Mouse (Mus musculus): Measurements from ENCODE around the gene Tbxas1.

The Tbxas1 gene

DNA sequence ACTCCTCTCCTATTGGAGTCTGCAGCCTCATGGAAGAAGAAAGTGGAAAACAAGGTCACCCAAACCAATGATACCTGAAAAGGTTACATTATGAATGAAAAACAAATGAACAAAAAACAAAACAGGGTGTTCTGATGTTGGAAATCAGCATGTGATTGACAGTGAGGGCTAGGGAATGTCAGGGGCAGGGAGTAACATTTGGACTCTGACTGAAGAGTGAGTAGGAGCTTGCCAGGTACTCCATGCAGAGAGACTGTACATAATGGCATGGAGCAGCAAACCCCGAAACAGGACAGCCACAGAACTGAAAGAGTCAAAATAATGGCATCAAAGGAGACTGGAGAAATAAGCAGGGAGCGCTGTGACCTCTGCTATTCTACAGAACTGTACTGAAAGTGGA is 14.9 kb upstream of the Tbxas1 start:
- DNase-seq: no peak

DNA sequence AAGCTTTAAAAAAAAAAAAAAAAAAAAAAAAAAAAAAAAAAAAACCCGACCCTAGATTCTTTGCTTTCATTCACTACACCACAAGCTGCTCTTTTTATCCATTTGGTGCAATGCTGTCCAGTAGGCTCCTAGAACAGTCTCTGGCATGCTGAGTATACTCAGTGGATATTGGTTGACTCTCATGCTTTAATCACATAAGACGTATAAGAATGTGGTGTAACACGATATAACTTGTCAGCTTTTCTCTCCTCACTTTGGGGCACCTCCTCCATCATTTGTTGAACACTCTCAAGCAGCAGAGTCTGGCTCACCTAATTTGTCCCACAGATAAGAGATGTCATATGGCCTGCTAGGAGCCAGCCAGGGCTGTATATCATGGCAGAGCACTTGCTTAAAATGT is 11.6 kb upstream of the Tbxas1 start:
- peak; percentile 23 for DNase-seq

DNA sequence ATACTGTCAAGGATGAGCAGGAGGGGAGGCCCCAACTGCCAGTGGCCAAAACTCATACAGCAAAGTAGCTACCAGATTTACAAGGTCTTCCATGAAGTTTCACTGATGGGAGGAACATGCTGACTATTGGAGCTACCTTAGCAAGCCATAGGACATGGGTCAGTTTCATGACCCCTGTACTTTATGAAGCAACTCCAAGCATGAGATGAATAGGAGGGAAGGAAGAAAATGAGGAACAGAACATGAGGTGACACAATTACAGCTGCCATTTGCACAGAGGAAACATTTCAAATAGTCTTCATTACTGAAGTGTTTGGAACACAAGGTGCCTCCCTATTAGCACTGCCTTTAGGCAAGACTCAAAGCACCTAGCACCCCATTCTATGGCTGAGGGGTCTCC is 9.4 kb upstream of the Tbxas1 start:
- DNase-seq: no peak

DNA sequence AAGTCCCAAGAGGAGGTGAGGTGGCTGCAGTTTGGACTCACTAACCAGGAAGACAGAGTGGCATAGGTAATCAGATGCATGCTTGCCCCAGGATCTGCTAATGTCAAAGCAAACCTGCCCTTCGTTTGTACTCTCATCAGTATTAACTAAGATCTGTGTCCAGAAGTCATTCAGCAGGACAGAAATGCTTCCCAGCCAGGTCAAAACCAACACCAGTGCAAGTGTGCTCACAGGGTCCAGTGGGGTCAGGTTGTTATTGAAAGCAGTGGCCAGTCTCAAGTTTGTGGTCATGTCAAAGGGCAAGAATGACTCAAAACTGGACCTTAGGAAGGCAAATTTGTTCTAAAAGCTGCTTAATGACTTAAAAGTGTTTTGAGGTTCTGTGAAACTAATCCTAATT is 8.8 kb upstream of the Tbxas1 start:
- DNase-seq: no peak

DNA sequence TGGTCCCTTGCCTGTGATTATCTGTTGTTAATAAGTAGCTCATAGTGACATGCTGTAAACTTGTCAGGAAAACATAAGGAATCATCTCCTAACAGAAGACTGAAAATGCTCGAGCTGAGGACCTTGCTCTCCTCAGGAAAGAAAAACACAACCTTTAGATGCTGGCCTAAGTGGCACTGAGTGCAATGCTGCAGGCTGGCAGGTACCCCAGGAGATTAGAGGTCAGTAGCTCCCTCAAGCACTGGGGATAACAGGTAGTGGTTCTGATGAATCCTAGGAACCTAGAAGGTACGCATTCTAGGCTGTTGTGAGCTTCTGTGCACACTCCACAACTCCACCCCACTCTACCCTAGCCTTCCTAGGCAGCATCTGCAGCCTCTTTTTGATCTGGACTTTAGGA is 8.4 kb upstream of the Tbxas1 start:
- no peak for DNase-seq

DNA sequence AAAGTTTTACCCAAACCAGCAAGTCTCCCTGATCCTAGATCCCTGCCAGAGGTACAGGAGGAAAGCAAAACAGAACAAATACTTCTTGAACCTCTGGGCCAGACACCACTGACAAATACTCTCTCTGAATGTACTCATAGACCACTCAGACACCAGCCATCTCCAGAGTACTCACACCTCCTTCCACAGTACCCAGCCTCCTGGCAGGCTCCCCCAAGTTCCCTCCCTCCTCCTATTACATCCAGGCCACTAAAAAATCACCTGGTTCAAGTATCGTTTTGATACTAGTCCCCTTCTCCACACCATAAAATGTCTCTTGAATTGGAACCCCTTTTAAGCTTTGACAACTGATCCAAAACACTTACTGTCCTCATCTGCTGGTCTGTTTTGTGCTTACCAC is 7.9 kb upstream of the Tbxas1 start:
- DNase-seq: no peak

DNA sequence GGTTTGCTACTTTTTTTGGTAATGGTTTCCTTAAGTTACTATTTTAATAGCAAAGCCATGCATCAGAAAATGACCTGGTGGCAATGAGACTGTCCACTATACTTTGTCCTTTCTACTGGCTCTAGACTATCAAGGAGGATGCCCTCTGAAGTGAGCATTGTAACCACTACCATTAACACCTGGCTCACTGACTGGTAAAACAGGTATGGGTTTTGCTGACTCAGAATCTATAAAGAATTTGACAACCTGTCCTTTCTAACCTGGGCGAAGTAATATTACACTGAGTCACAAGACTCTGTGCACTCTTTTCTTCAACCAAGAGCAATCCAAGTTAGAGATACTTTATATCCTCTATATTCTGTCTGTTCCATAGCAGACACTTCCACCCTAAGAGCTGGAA is 6.2 kb upstream of the Tbxas1 start:
- no peak for DNase-seq

DNA sequence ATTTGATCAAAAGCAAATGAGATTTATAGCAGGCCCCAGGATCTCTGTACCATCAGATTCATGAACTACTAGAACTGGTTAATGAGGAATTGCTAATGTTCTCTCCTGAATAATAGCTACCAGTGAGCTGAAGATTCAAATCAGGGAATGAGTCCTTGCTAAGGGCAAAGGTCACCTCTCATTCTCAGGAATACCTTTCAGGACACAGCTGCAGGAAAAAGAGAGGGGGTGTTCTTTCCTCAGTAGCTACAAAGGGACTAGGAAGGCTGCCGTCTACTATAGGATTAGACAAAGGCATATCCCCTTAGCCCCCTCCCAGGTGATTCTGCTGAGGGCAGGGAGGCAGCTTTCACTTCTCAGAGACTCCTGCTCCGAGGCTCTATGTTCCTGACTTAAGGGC is 5.1 kb upstream of the Tbxas1 start:
- DNase-seq: no peak

DNA sequence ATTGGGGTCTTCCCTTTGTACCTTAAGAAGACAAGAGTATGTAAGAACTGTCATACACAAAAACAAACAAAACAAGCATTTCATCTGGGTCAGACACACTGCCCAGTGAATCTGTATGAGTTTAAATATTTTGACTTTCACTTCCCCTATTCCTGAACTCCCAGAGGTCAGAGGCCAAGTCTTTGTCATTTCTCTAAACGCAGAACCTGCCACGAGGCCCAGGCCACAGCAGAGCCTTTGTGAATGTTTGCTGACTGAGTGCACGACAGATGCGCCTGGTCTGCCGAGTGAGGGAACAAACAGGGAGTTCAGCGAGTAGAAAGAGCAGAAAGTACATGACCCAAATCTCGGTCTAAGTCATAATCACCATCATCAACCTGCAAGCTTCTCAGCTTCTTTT is 4.2 kb upstream of the Tbxas1 start:
- peak; percentile 63 for DNase-seq

DNA sequence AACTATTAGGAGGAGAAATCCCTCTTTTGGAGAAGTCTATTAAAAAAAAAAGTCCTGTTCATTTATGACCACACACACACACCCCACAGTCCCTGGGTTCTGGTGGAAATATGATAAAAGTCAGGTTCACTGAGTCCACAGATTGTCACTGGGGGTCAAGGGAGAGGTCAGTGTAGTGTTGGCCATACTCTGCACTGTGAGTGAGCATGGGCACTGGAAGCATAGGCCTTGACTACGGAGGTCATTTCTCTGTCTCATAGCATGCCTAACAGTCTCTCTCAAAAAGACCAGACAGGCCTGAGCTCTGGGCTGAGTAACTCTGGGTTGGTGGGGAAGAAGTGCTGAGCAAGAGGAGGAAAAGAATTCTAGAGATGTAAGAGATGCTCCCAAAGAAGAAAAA is 1.9 kb upstream of the Tbxas1 start:
- DNase-seq: no peak

DNA sequence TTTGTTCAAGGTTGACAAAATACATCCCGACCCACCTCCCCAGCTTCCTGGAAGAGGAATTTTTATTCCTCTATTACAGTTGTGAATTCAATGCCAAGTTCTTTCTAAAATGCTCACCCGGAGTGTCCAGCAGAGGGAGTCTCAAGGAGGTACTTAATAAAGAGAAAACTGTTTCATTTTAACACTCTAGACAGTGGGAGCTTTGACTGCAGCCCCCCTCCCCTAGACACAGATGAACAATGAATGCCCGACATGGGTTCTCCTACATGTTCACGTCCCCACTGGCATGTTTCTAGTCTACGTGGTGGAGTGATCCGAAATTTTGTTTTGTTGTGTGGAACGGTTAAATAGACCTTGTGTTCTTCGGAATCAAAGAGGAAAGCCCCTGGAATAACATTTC is 1.2 kb upstream of the Tbxas1 start:
- DNase-seq: peak; percentile 83

DNA sequence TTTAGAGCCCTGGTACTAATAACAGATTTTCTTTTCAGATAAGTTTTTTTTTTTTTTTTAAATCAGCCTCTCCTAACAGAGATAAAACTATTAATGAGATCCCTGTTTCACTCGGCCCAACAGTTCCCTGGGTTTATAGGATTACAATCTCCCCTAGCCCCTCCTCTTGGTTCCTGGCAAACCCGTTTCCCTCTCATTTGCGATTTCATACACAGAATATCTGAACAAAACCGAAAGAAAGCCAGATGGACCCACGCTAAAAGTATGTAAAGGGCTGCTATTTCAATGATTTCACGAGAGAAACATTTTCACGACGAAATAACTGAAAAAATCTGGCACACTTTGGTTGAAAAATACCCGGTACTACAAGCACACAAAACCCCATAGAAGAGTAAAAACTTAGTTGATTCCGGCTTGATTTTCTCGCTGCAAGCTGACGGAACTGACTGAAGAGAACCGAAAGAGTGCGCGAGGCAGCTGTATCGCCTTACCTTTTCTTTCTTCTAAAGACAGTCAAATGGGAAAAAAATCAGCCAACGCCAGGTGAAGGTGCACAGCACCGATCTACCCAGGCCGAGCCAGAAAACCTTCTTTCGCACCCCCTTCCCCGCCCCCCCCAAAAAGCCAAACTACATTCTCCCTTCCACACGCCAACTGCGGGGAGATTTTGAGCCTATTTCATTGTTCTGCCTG is 493 bp upstream of the Tbxas1 start:
- DNase-seq: peak; percentile 57

DNA sequence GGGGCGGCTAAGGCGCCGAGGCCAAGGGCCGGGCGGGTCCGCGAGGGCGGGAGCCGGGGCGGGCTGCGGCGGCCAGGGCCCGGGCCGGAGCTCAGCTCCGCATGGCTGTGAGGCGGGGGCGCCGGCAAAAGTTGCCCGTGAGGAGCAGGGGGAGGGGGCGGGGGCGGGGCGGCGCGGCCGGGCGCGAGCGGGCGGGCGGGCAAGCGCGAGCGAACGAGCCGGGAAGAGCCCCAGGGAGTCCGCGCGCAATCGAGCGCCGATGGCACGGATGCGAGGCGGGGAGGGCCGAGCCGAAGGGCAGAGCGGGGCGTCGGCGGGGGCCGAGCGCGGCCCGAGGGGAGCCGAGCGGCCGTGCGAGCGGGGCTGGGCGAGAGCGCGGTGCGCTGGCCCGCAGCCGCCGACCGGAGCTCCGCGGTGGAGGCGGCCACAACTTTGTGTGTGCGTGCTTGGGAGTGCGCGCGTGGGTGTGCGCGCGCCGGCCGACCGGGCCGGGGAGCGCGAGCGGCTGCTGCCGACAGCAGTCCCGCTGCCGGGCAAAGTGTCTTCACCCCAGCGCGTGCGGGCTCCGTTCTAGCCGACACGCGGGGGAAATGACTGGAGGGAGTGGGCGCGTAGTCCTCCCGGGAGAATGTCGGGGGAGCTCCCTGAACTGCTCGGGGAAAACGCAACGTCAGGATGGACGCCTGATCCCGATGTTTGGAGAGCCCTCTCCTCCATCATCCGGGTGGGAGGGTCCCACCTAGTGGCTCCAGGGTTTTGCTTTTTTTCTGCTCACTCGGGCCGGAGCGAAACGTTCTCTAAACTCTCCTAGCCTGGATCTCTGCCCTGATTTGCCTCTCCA is 1.1 kb downstream of the Tbxas1 start, which contains the start of gene Hipk2:
TSS of gene Hipk2 (minus strand) at position 95 of the 841 bp plus-strand sequence.
- peak; percentile 96 for DNase-seq

DNA sequence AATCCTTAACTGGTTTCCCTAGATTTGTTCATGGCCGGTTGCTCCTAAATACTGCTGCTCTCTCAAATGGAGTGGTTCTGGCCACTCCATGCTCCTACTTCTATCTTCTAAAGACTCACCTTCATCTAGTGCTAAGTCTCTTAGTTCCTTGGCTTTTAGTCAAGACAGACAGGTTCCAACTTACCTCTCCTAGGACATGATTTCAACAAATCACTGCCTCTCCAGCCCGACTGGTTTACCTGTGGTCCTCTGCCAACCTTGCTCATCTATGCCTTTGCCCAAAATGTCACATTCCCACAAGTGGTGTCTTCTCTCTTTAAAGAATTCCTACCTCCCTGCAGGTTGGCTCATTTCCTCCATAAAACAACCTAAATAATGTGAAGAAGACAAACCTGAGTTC is 2.5 kb downstream of the Tbxas1 start:
- DNase-seq: no peak

DNA sequence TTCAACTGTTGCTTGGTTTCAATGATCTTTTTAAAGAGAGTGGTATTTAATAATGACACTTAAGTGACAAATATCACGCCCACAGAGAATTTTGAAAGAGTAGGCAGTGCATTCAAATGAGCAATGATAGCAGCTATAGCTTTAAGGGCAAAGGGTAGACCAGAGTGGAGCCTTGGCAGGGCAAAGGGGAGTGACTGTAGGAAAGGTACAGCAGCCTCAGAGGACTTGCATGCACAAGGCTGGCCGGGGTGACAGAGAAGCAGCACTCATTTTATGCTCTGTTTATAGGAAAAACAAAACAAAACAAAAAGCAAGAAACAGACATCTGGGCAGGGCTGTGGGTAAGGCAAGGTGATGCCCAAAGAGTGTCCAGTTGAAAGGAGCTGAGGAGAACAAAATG is 6.3 kb downstream of the Tbxas1 start:
- no peak for DNase-seq

DNA sequence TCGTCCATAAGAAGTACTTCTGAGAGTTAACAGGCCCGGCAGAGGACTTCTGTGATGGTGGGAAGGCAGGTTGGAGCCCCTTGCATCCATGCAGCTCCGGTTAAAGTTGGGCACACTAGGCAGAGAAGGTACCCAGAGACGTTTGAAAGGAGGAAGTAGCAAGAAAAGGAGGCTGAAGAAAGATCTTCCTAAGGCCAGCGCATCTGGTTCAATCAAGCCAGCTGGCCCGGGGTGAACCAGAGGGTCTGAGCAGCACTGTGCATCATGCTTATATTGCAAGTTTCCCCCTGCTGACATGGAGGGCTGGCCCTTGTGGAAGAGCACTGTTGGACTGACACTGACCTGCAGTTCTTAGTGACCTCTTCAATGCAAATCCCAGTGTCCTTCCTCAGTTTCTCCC is 6.8 kb downstream of the Tbxas1 start:
- no peak for DNase-seq

DNA sequence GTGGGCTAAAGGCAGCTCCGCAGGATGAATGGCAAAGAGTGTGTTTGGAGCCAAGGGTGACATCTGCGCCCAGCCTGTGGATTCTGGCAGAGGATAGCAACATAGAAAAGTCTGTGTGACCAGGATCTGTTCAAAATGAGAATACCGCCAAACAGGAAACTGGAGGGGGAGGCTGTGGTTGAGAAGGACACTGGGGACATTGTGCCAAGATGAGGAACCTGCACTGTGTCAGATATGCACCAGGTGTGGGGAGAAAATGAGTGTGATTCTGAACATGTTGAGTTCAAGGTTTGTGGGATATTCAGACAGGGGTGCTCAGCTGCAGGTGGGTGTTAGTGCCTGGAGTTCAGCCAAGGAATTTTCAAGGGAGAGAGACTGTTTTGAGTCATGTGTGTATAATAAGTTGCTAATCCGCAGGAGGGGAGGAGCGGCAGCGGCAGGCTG is 7.5 kb downstream of the Tbxas1 start:
- no peak for DNase-seq

DNA sequence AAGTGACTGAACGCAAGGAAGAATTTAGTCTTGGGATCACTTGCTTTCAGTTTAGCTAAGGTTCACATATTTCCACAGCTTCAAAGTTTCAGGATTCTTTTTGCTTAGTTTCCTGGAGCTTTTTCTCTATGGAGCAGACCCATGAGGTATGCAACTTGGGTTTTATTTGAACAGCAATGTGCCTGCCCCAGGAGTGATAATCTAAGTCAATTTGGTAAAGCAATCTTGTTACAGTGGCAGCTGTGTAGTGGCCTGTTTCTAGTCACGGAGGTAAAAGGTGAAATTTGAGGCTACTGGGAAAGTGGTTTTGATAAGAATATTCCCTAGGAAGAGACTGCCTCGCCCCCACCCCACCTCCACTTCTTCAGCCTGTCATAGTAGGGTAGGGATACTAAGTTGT is 9.3 kb downstream of the Tbxas1 start:
- DNase-seq: no peak

DNA sequence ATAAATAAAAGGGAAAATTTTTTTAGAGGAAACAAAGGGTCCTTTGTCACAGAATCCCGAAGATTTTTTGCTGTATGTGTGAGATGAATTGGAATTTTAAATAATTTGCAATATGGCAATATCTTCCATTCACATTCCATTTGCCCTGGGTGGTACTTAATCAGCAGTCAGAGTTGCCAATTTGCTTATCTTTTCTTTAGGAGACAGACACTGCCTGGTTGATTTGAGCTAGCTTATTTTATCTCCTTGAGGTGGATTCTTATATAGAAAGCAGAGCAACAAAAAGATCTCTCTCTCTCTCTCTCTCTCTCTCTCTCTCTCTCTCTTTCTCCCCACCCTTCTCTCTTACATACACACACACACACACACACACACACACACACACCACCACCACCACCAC is 9.9 kb downstream of the Tbxas1 start:
- no peak for DNase-seq

DNA sequence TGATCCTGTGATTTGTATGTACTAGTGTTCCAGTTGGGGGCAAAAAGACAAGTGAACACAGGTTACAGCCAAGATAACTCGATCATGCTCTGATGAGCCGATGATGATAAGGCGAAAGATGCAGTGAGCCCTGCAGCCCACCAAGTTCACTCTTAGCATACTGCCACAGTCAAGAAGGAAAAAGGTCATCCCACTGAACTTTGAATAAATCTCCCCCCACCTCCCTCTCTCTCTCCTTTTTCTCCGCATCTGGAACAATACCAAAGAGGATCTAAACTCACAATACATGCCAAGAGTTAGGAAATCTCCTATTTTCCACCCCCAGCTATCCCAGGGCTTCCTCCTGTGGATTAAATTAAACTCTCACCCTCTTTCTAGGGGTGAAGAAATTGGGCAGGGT is 12.2 kb downstream of the Tbxas1 start:
- no peak for DNase-seq

DNA sequence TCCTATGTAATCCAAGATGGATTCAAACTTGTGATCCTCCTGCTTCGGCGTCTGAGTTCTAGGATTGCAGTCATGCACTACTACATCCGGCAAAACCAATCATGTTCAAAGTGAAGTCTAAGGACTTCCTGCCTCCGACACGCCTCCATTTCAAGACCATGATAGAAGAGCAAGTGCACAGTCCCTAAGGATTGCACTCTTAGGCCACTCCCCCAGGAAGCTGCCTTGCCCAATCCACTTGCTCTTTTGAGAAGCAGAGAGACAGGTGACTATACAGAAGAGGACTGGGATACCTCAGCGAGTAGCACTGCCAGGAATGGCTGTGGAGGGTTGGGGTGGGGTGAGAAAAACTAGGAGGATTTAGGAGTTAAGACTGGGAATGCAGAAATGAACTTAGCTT is 14.0 kb downstream of the Tbxas1 start:
- no peak for DNase-seq

DNA sequence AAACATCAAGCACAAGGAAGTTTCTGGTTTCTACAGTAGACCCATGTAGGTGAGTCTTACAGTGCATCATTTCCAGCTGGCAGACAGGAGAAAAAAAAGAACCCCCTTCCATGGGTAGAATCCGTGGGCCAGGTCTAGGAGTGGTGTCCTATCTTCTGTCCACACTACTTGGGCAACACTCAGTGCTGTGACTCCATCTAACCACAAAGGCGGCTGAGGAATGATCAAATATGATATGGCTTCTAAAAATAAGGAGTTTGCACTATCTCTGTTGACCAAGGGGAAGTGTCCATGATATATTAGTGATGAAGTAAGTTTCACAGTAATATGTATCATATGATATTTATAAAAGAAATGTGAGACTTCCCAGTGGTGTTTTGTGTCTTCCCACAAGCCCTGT is 16.8 kb downstream of the Tbxas1 start:
- DNase-seq: no peak

DNA sequence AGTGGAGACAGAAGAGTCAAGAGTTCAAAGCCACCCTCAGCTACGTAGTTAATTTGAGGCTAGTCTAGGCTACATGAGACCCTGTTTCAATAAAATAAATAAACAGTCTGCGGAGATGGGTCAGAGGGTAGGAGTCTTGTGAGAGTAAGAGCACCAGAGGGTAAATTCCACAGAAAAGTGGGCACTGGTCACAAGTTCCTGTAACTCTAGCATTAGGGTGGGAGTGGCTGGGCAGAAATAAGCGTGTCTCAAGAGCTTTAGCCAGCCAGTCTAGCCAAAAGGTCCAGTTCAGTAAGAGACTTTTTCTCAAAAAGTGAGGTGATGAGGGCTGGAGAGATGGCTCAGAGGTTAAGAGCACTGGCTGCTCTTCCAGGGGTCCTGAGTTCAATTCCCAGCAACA is 18.4 kb downstream of the Tbxas1 start:
- peak; percentile 14 for DNase-seq

DNA sequence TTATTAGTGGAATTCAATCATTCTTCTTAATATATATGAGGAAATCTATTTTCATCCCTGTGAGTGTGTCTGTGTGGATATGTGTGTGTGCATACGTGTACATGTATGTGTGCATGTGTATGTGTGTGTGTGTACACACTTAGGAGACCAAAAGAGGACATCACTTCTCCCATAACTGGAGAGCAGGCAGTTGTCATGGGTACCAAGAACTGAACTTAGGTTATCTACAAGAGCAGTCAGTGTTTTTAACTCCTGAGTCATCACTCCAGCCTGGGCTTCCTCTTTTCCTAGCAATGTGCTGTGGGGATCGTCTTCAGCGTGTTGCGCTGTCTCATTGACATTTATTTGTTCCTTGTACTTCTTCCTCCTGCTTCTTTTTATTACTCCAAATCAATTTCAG is 24.9 kb downstream of the Tbxas1 start:
- no peak for DNase-seq

All from embryo, embryonic 11 days (tissue).